Mouse (Mus musculus) cerebellum, adult 8-10 months (tissue): ENCODE measurements around the gene Gsta3.
"Not testable (repeated sequence)": the region's sequence is repeated elsewhere in the genome, so short reads cannot be mapped to it uniquely, and the experiment has no call there.

Experiments used
- DNase-seq: peaks from one replicate; pipeline ENCODE4 v3.0.0; 2022

Gene Gsta3

DNA sequence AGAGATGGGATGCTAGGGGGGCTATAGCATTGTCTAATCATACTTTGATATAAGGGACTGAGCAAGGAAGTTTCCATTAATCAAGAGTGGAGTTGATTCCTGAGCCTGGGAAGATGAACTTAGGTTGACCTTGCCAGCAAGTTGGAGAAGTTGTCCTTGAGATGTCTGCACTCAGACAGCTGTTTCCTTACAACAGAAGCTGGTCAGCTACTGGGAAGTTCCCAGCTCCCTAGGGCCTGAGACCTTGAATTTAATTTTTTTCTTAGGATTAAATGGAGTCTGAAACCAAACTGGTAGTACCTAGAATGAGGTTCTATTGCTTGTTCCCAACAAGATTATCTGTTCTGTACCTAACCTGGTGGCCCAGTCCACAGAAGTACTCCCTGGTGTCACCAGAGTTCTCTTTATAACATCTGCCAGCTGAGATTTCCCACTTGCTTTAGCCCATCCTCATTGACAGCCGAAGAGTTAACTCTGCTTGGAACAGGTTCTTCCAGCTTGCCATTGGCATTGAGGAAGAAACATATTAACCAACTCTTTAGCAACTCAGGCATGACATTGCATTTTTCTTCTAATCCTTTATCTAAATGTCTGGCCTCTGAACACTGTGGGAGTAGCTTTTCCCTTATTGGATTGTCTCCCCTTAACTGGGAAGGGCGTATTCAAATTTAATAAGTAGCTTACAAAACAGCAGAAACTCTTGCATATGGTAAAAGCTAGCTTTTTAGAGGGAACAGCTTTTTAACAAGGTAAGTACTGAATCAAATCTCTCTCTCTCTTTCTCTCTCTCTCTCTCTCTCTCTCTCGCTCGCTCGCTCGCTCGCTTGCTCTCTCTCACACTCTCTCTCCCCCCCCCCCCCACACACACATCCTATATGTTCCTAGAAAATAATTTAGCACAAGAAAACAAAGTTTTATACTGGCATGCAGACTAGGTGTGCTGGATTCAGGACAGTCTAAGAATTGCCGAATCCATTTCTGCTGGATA, at the start of gene Gsta3:
TSS of gene Gsta3 (plus strand) at position 679 of the 988 bp plus-strand sequence.
- DNase-seq = no peak

DNA sequence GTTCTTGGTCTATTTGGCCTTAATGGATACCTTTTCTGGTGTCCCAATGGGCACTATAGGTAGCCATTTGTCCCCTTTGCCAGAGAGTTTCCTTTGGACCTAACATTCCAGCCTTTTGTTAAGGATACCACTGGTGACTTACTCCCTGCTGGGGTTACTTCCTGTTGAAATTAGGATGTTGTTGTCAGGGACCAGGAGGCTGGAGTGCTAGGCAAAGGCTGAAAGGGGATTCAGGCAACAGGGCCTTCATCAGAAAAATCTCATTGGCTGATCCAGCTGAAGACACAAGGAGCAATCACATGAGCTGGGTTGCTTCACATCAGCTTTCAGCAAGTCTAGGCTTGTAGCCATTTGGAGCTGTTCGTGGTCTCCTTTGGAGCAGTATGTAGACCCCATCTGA, 34.1 kb upstream of the Gsta3 start:
- DNase-seq = no peak

DNA sequence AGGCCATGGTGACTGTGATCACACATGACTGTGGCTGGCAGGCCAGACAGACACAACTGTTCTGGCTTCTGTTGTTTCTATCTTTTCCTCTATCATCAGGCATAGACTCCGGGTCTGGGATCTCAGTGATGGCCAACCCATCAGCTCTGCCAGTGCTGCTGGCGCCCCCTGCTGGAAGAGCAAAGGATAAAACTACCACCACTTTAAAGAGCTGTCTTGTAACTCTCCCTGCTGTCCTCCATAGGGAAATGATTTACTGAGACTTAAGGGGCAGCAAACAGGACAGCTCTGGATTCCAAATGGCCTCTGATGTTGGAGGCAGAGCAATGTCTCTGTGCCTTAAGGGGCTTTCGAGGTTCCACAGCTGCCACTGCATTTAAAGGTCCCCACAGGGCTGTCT, 26.9 kb upstream of the Gsta3 start:
- DNase-seq = not testable (repeated sequence)

- not testable (repeated sequence) for DNase-seq
Measured at GRCm38 (mm10) chr1:21213991-21214692, 26.2 kb upstream of the Gsta3 start.

- peak; percentile 92 for DNase-seq
Measured at GRCm38 (mm10) chr1:21218489-21218919, 21.9 kb upstream of the Gsta3 start, which contains the start of gene Tmem14a. Gene Tmem14a, plus strand, starts transcription at chr1:21218575.

DNA sequence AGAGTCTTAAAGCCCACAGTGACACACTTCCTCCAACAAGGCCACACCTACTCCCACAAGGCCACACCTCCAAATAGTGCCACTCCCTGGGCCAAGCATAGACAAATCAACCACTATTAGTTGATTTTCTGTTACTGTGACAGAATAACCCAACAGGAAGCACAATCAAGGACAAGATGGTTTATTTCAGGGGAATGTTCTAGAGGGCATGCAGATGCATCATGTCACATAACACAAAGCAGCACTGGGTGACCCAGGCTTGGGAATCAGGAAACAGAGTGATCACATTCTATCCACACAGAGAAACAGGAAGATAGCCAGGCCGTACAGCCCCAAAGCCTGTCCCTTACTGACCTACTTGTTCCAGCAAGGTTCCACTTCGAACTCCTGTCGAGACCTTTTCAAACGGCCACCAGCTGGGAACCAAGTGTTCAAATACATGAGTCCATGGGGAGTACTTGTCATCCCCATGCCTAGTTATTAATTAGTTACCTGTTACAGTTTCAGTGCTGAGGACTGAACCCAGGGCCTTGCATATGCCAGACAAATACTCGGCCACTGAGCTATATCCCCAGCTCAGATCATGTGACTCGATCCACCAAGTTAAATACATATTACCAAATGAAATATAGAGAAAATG, 12.5 kb upstream of the Gsta3 start:
- no peak for DNase-seq

DNA sequence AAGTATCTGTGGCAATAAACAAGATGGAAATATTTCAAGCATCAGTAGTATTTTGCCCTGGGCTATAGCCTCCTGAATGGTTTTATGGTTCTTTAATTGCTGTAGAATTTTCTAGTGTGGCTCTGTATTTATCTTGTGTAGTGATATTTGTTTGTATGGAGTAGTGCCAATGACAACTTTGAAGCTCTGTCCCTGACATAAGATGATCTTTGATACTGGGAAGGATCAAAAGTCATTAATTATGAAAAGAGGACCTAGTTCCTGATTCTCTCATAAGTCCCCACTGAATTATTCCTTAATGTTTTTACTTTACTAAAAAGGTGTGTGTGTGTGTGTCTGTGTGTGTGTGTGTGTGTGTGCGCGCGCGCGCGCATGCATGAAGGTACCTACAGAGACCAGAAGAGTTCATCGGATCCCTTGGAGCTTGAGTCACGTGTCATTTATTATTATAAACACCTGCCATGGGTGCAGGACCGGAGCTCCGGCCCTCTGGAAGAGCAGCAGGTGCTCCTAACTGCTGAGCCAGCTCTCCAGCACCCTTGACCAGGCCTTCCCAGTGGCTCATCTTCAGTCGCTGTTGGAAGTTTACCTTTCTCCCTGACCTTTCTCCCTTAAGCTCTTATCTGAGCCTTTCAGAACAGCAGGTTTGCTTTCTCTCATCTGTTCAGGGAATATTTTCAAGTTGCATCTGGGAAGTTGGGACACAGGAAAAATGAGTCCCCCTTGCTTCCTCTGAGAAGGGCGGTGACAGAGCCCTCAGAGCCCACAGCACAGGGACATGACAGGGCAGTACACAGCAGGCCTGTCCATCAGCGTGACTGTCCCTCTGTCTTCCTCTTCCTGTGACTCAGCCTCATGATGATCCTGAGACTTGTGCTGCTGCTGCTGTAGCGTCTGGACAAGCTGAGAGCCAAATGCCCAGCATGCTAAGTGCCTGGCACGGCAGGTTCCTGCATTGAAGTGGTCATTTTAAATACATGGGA, 11.4 kb upstream of the Gsta3 start:
- not testable (repeated sequence) for DNase-seq

GRCm38 (mm10) chr1:21230376-21230775, 10.0 kb upstream of the Gsta3 start:
- DNase-seq = no peak

DNA sequence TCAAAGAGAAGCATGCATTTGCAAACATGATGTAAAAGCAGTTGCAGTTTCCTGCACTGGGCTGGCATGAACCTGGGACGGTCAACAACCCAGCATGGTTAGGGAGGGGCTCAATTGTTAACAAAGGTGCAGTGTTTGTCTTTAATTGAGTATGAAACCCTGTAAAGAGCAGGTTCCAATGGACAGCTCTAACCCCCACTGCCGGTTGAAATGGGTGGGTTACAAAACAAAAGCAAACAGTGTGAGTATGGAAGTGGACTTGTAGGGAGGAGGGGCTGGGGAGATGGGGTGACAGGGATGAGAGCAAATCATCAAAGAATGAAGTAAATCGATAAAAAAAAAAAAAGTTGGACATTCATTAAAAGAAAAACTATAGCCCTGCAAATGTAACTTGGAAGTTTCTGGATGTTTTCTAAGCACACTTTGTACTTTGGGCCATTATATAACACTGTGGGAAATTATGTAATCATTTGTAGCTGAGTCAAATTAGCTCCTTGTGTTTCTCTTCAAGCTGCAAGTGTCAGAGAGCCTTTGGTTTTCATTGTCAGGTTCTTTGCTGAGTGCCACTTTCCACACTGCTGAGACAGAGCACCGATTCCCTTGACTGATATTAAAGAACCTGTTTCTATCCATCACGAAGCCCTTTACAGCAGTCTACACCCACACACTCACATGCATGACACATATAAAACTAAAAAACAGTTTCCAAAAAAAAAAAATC, 8.5 kb upstream of the Gsta3 start:
- DNase-seq = no peak

GRCm38 (mm10) chr1:21232516-21232915, 7.9 kb upstream of the Gsta3 start:
- DNase-seq = no peak

GRCm38 (mm10) chr1:21235359-21235758, 5.0 kb upstream of the Gsta3 start:
- no peak for DNase-seq

DNA sequence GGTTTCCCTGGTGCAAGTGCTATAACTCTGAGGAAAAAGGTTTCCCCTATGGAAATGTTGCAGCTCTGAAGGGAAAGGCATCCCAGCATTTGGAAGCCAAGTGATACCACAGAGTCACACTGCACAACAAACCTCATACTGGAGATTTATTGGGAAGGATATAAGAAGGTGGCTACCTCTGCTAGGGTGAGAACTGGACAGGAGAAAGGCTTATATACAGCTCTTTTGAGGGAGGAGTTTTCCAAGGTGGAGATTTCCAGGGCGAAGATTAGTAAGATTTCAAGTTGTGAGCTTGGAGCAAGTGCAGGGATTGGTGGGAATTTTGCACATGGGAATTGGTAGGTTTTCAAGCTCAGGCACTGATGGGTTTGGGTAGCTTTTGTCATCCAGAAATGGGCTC, 707 bp downstream of the Gsta3 start:
- DNase-seq = no peak

DNA sequence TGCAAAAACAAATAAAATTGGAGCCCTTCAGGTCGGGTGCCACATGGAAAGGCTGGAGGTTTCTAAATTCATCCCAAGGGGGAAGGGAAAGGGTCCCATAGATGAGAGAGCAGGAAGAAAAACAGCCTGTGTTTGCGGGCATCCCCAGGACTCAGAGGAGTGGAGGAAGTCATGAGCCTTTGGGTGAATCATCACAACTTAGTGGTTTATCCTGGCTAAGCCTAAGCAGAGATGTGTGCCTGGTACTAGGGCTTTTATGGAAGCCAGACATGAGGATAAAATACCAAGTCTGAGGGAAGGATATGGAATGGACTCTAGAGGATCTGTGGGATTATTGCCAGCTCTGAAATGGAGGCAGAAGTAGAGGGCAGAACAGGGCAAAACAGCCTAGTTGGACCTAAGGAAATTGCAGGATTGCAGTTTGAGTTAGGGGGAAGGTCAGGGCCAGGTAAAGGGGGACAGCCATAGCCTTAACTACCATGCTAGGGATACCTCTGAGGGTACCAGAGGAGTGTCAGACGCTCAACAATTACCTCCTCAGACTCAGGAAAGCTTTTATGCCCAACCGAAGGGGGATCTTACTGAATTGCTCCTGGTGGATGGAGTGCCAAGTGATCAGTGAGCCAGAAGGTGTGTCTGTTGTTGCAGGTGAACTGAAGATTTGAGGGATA, 4.0 kb downstream of the Gsta3 start:
- no peak for DNase-seq

GRCm38 (mm10) chr1:21246136-21246535, 5.7 kb downstream of the Gsta3 start:
- DNase-seq = no peak

GRCm38 (mm10) chr1:21247896-21248295, 7.5 kb downstream of the Gsta3 start:
- DNase-seq = no peak

GRCm38 (mm10) chr1:21248560-21249390, 8.4 kb downstream of the Gsta3 start:
- DNase-seq = no peak

GRCm38 (mm10) chr1:21251661-21252060, 11.3 kb downstream of the Gsta3 start:
- no peak for DNase-seq

DNA sequence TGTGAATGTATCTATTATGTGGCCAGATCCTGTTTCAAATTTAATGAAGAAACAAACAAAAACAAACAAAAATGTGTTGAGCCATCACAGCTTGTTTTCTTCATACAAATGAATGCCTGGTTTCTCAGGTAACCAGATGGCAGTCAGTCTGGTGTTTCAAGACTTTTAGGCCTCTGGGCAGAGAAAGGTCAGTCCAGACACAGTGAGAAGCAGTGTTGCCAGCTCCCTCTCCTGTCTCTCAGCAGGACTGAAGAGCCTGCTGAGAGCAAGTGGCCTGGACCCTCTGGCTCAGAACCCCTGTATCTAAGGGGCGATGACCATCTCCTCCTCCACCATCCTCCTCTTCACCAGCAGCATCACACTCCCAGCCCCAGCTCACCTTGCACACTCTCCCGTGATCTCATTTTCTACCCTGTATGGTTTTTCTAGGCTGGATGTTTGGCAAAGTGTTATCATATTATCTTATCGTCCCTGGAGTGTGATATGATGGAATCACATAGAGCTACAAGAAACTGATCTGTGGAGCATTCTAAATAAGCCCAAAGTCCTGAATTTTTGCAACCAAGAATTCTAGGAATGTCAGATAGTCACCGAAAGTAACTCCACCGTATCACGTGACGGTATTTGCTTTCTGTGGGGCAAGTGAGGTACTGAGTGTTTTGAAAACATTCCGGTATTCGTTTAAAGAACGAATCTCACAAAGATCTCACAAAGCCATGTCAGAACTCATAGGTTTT, 12.3 kb downstream of the Gsta3 start:
- DNase-seq = no peak

- no peak for DNase-seq
Measured at GRCm38 (mm10) chr1:21253303-21253650, 12.9 kb downstream of the Gsta3 start.
